Mouse (Mus musculus): ENCODE measurements at regions not wholly inside any gene's neighbourhood (a gene's known extent, or its start where the extent isn't known, plus 50 kb on each side); places are given as distances from the start of the nearest gene placed in this dataset.

DNA sequence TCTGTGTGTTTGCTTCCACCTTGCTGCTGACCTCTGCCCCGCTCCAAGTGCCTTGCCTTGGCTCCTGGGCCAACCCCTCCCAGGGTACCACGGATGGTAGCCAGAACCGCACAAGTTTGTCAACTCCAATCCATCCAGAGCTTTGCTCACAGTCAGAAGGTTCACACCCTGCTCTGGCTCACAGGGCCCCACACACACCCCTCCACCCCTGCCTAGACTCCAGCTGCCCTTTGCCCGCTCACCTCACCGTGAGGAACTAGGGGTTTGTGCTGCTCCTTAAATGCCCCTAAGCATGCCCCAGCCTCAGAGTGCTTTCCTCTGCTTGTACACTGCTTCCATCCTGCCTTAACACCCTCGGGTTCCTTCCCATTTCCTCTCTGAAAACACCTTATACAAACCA, 117.5 kb upstream of the Lhx5 start:
- Histone ChIP-seq H3K36me3 (ENCODE audit: control insufficient read depth, insufficient read depth, low read length, poor library complexity, severe bottlenecking) (no peaks in the 10 kb centered on the region), H3K4me3 (ENCODE audit: insufficient read depth in 1 of 2, low read depth in 1 of 2, low read length in 2 of 2, poor library complexity in 1 of 2, severe bottlenecking in 1 of 2) (no peak overlapping the region), H3K27ac (ENCODE audit: insufficient read depth, low read depth, low read length, poor library complexity, severe bottlenecking) (no peak overlapping the region), H3K9ac (ENCODE audit: insufficient read depth, low read depth, low read length, poor library complexity, severe bottlenecking) (no peak overlapping the region), H3K4me1 (ENCODE audit: control insufficient read depth in 2 of 2, insufficient read depth in 2 of 2, low read length in 2 of 2, poor library complexity in 1 of 2) (no peaks in the 10 kb centered on the region), H3K9me3 (ENCODE audit: control insufficient read depth, insufficient read depth, low read depth, low read length) (no peaks in the 10 kb centered on the region)
- in situ Hi-C loops (cut with MboI; ENCODE audit: low sequenced_read_pairs in 2 of 2, unreplicated experiment in 2 of 2) = no loop called here
- TF ChIP-seq ZNF384 (IDR thresholded peaks at IDR 0.05; ENCODE audit: low read depth, low read length) (no peak), HCFC1 (IDR thresholded peaks at IDR 0.05; ENCODE audit: borderline replicate concordance, insufficient read depth, low read length) (no peak), MAFK (IDR thresholded peaks at IDR 0.05; ENCODE audit: insufficient read depth, low read depth, low read length) (no peak), ZC3H11A (IDR thresholded peaks at IDR 0.05; ENCODE audit: borderline replicate concordance, low read depth, low read length) (no peak), CHD2 (IDR thresholded peaks at IDR 0.05; ENCODE audit: low read depth, low read length) (no peak)
- no peak for DNase-seq (ENCODE audit: low read depth, low spot score)

- no peak overlapping the region for H3K27ac ChIP-seq (ENCODE audit: insufficient read depth, low read depth, low read length, poor library complexity, severe bottlenecking)
- in situ Hi-C loops (cut with MboI; ENCODE audit: low sequenced_read_pairs in 2 of 2, unreplicated experiment in 2 of 2) = no loop called here
- H3K4me3 ChIP-seq (ENCODE audit: insufficient read depth in 1 of 2, low read depth in 1 of 2, low read length in 2 of 2, poor library complexity in 1 of 2, severe bottlenecking in 1 of 2) = no peak overlapping the region
- H3K36me3 ChIP-seq (ENCODE audit: control insufficient read depth, insufficient read depth, low read length, poor library complexity, severe bottlenecking) = no peaks in the 10 kb centered on the region
- DNase-seq (ENCODE audit: low read depth, low spot score) = no peak
- no peaks in the 10 kb centered on the region for H3K4me1 ChIP-seq (ENCODE audit: control insufficient read depth in 2 of 2, insufficient read depth in 2 of 2, low read length in 2 of 2, poor library complexity in 1 of 2)
- no peak overlapping the region for H3K9ac ChIP-seq (ENCODE audit: insufficient read depth, low read depth, low read length, poor library complexity, severe bottlenecking)
- TF ChIP-seq MAFK (IDR thresholded peaks at IDR 0.05; ENCODE audit: insufficient read depth, low read depth, low read length) = no peak
- TF ChIP-seq ZC3H11A (IDR thresholded peaks at IDR 0.05; ENCODE audit: borderline replicate concordance, low read depth, low read length) = no peak
- no peak for TF ChIP-seq CHD2 (IDR thresholded peaks at IDR 0.05; ENCODE audit: low read depth, low read length)
- no peak for TF ChIP-seq ZNF384 (IDR thresholded peaks at IDR 0.05; ENCODE audit: low read depth, low read length)
- TF ChIP-seq HCFC1 (IDR thresholded peaks at IDR 0.05; ENCODE audit: borderline replicate concordance, insufficient read depth, low read length) = no peak
- no peaks in the 10 kb centered on the region for H3K9me3 ChIP-seq (ENCODE audit: control insufficient read depth, insufficient read depth, low read depth, low read length)
These were observed 116.4 kb upstream of the Lhx5 start for GRCm38 (mm10) chr5:120315116-120315515.

DNA sequence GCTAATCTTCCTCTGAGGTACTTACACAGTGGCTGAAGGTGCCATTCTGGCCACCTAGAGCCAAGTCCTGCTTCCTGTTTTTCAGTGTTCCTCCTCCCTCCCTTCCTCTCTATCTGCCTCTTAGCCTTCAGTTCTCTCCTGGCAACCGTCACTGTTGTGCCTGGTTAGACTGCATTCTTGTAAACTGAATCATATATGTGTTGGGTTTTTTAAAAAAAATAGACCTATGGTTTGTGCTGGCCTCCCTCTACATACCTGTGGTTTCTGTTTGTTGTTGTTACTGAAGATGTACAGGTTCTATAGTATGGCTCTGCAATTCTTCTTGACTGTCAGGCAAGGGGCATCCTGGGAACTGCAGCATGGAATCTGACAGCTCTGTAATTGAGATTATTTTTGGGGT, 112.5 kb upstream of the Lhx5 start:
- no peaks in the 10 kb centered on the region for H3K9me3 ChIP-seq (ENCODE audit: control insufficient read depth, insufficient read depth, low read depth, low read length)
- no peak overlapping the region for H3K27ac ChIP-seq (ENCODE audit: insufficient read depth, low read depth, low read length, poor library complexity, severe bottlenecking)
- in situ Hi-C loops (cut with MboI; ENCODE audit: low sequenced_read_pairs in 2 of 2, unreplicated experiment in 2 of 2) = no loop called here
- H3K4me3 ChIP-seq (ENCODE audit: insufficient read depth in 1 of 2, low read depth in 1 of 2, low read length in 2 of 2, poor library complexity in 1 of 2, severe bottlenecking in 1 of 2) = no peak overlapping the region
- DNase-seq (ENCODE audit: low read depth, low spot score) = no peak
- H3K36me3 ChIP-seq (ENCODE audit: control insufficient read depth, insufficient read depth, low read length, poor library complexity, severe bottlenecking) = no peaks in the 10 kb centered on the region
- TF ChIP-seq CHD2 (IDR thresholded peaks at IDR 0.05; ENCODE audit: low read depth, low read length) = no peak
- TF ChIP-seq MAFK (IDR thresholded peaks at IDR 0.05; ENCODE audit: insufficient read depth, low read depth, low read length) = no peak
- no peak for TF ChIP-seq ZNF384 (IDR thresholded peaks at IDR 0.05; ENCODE audit: low read depth, low read length)
- no peak for TF ChIP-seq ZC3H11A (IDR thresholded peaks at IDR 0.05; ENCODE audit: borderline replicate concordance, low read depth, low read length)
- no peak for TF ChIP-seq HCFC1 (IDR thresholded peaks at IDR 0.05; ENCODE audit: borderline replicate concordance, insufficient read depth, low read length)
- H3K9ac ChIP-seq (ENCODE audit: insufficient read depth, low read depth, low read length, poor library complexity, severe bottlenecking) = no peak overlapping the region
- H3K4me1 ChIP-seq (ENCODE audit: control insufficient read depth in 2 of 2, insufficient read depth in 2 of 2, low read length in 2 of 2, poor library complexity in 1 of 2) = peaks cover 0 to 4% of the 10 kb centered on the region in 2 experiments; a peak in 2 of 4 replicates

GRCm38 (mm10) chr5:120322031-120322731, 109.3 kb upstream of the Lhx5 start:
- no peak overlapping the region for H3K27ac ChIP-seq (ENCODE audit: insufficient read depth, low read depth, low read length, poor library complexity, severe bottlenecking)
- DNase-seq (ENCODE audit: low read depth, low spot score) = no peak
- H3K9ac ChIP-seq (ENCODE audit: insufficient read depth, low read depth, low read length, poor library complexity, severe bottlenecking) = no peak overlapping the region

More at GRCm38 (mm10) chr5:120322031-120322731, 109.3 kb upstream of the Lhx5 start:
- Histone ChIP-seq H3K36me3 (ENCODE audit: control insufficient read depth, insufficient read depth, low read length, poor library complexity, severe bottlenecking) (no peaks in the 10 kb centered on the region), H3K4me1 (ENCODE audit: control insufficient read depth in 2 of 2, insufficient read depth in 2 of 2, low read length in 2 of 2, poor library complexity in 1 of 2) (peaks cover 7 to 14% of the 10 kb centered on the region in 2 experiments; a peak in 2 of 4 replicates), H3K9me3 (ENCODE audit: control insufficient read depth, insufficient read depth, low read depth, low read length) (no peaks in the 10 kb centered on the region), H3K4me3 (ENCODE audit: insufficient read depth in 1 of 2, low read depth in 1 of 2, low read length in 2 of 2, poor library complexity in 1 of 2, severe bottlenecking in 1 of 2) (peak overlapping the region; percentile 37 to 47)
- in situ Hi-C loops (cut with MboI; ENCODE audit: low sequenced_read_pairs in 2 of 2, unreplicated experiment in 2 of 2) = no loop called here
- no peak for TF ChIP-seq CHD2 (IDR thresholded peaks at IDR 0.05; ENCODE audit: low read depth, low read length)
- no peak for TF ChIP-seq HCFC1 (IDR thresholded peaks at IDR 0.05; ENCODE audit: borderline replicate concordance, insufficient read depth, low read length)
- no peak for TF ChIP-seq MAFK (IDR thresholded peaks at IDR 0.05; ENCODE audit: insufficient read depth, low read depth, low read length)
- TF ChIP-seq ZC3H11A (IDR thresholded peaks at IDR 0.05; ENCODE audit: borderline replicate concordance, low read depth, low read length) = no peak
- no peak for TF ChIP-seq ZNF384 (IDR thresholded peaks at IDR 0.05; ENCODE audit: low read depth, low read length)

All from ES-E14 (cell line).